Mouse (Mus musculus): Measurements from ENCODE around the gene 1700122O11Rik. TPM values are rescaled to one million over a fixed set of nuclear protein-coding genes. Genes with fewer than 3 reads are reported as not detected.

1700122O11Rik gene
- polyA plus RNA-seq, 1 experiment from 2014 or later = not detected

DNA sequence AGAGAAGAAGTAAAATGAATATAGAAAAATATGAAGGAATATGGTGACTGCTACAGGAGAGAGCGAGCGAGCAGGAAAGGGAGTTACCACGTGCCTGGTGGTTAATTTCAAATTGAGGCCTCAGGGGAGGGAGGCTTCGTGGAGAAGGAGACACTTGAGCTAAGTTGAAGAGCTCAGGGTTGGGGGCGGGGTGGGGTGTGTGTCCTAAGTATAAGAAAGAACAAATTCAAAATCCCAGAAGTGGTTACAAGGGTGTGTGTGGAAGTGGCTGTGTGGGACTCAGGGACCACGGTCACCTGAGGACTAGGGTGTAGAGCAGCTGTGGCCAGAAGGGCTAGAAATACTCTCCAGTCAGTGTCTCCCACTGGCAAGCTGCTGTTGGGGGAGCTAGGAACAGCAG, 38.7 kb downstream of the 1700122O11Rik start:
- no peak for ATAC-seq (ENCODE audit: low FRiP score, low read depth)
- H3K9me3 ChIP-seq = no peaks in the 10 kb centered on the region

DNA sequence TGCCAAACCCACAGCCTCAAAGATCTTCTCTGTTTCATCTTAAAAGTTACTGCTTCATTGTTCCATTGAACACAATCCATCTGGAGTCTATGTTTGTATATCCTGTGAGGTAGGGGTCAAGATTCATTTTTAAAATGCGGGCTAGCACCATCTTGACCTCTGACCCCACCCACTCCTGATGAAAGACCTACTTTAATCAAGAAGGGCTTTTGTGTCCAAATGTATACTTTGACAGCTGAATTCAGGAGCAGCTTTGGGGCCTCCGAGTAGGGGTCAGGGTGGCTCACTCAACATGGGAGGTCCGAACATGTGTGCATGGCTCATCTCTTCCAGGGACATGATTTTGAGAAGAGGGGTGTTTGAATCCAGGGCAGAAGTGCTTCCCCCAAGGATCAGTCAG, 40.3 kb downstream of the 1700122O11Rik start:
- peaks cover 15% of the 10 kb centered on the region; the same call in 1 of the 2 replicates for H3K4me1 ChIP-seq
- no peak overlapping the region for H3K4me3 ChIP-seq
- H3K9me3 ChIP-seq = no peaks in the 10 kb centered on the region
- no peaks in the 10 kb centered on the region for H3K36me3 ChIP-seq
- peaks cover 4% of the 10 kb centered on the region for H3K27me3 ChIP-seq (replicated peaks)
- WGBS = 33% methylated on average over 3 of the region's 3 CpGs
- H3K9ac ChIP-seq = no peak overlapping the region
- no peak overlapping the region for H3K4me2 ChIP-seq (replicated peaks)
- no peak for ATAC-seq (ENCODE audit: low FRiP score, low read depth)
- H3K27ac ChIP-seq = no peak overlapping the region

More for the DNA sequence above, 38.7 kb downstream of the 1700122O11Rik start:
- Histone ChIP-seq H3K27me3 (replicated peaks) (peaks cover 4% of the 10 kb centered on the region), H3K9ac (no peak overlapping the region), H3K4me3 (no peak overlapping the region), H3K4me1 (peaks cover 15% of the 10 kb centered on the region; the same call in 1 of the 2 replicates), H3K4me2 (replicated peaks) (no peak overlapping the region), H3K36me3 (no peaks in the 10 kb centered on the region), H3K27ac (no peak overlapping the region)
- WGBS = 75% methylated on average over 6 of the region's 6 CpGs

DNA sequence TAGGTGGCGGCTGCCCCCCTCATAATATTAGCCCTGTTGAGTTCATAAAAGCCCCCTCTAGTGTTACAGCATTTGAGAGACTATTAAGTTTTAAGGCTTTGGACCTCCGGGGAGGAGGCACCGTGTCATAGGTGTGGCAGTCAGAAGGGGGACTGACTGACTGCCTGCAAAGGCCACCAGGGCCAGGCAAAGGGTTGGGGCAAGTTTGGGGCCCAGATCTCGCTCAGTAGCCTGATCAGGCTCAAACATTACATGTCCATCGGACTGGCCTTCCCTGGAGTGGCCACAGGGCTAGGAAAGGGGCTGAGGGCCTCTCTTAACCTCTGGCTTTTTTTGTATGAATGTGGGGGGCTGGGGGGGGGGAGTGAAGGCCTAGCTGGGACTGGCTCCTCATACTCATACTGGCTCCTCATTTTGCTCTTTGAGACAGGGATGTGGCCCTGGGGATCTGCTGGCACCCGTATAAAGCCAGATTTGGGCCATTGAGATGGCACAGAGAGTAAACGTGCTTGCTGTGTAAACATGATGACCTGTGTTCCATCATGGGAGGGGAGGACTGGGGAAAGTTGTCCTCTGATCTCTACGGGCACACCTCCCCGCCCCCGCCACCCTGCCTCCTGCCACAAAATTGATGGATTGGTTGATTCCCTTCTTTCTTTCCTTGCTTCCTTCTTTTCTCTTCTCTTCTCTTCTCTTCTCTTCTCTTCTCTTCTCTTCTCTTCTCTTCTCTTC, 47.5 kb downstream of the 1700122O11Rik start:
- no peaks in the 10 kb centered on the region for H3K9me3 ChIP-seq
- H3K4me3 ChIP-seq = no peak overlapping the region
- H3K9ac ChIP-seq = no peak overlapping the region
- H3K27ac ChIP-seq = peak overlapping the region; percentile 3; the same call in 1 of the 2 replicates
- H3K36me3 ChIP-seq = no peaks in the 10 kb centered on the region
- H3K27me3 ChIP-seq (replicated peaks) = no peaks in the 10 kb centered on the region
- WGBS = 21% methylated on average over 10 of the region's 10 CpGs
- 0 out of 2 replicates have a peak, but pooled peaks have one; percentile 38 for ATAC-seq (ENCODE audit: low FRiP score, low read depth)
- H3K4me2 ChIP-seq (replicated peaks) = peak overlapping the region; percentile 27; the same call in 1 of the 2 replicates
- peaks cover 22% of the 10 kb centered on the region for H3K4me1 ChIP-seq

DNA sequence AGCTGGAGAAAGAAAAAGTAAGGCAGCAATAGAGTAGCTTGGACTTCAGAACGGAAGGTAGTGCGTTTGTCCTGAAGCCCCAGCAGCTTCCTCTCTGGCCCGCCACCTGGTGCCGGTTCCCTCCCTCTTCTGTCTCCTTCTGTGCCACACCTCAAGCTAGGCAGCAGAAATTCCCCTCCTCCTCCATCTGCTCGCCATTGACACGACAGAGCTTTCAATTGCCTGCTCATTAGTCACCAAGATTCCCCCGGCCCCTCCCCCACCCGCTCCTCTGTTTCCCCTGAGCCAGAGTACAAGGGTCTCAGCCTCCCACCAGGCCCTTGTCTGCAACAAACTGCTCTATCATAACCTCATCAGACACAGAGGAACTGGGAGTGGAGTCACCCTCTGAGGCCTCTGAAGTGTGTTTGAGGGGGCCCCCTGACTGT, 48.1 kb downstream of the 1700122O11Rik start:
- Histone ChIP-seq H3K9me3 (no peaks in the 10 kb centered on the region), H3K36me3 (no peaks in the 10 kb centered on the region), H3K27me3 (replicated peaks) (no peaks in the 10 kb centered on the region), H3K27ac (peak overlapping the region; percentile 26; the same call in 1 of the 2 replicates), H3K9ac (no peak overlapping the region), H3K4me1 (peaks cover 22% of the 10 kb centered on the region), H3K4me3 (no peak overlapping the region), H3K4me2 (replicated peaks) (peak overlapping the region; percentile 27)
- ATAC-seq (ENCODE audit: low FRiP score, low read depth) = peak; percentile 80
- 4% methylated on average over 8 of the region's 8 CpGs for WGBS

DNA sequence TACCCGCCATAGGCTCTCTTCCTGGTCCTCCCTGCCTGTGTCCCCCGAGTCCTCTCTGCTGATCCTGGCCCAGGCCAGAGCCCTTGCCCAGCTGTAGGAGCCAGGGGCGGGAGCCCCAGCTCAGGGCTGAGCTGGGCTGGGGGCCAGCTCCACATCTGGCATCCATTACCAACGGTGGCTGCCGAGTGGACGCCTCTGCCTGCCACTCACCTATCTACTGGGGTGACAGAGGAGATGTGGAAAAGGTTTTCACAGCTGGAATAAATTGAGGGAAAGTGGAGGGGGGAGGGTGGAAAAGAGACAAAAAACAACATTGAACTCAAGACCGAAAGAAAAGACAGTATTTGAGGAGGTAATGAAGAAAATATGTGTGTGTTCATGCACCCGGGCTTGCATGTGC, 49.3 kb downstream of the 1700122O11Rik start:
- Histone ChIP-seq H3K9me3 (no peaks in the 10 kb centered on the region), H3K4me3 (no peak overlapping the region), H3K27me3 (replicated peaks) (no peaks in the 10 kb centered on the region), H3K4me2 (replicated peaks) (0 out of 2 replicates have a peak overlapping the region, but pooled peaks have one; percentile 27), H3K9ac (no peak overlapping the region), H3K4me1 (peaks cover 22% of the 10 kb centered on the region), H3K36me3 (no peaks in the 10 kb centered on the region), H3K27ac (no peak overlapping the region)
- 51% methylated on average over 8 of the region's 8 CpGs for WGBS
- ATAC-seq (ENCODE audit: low FRiP score, low read depth) = no peak

DNA sequence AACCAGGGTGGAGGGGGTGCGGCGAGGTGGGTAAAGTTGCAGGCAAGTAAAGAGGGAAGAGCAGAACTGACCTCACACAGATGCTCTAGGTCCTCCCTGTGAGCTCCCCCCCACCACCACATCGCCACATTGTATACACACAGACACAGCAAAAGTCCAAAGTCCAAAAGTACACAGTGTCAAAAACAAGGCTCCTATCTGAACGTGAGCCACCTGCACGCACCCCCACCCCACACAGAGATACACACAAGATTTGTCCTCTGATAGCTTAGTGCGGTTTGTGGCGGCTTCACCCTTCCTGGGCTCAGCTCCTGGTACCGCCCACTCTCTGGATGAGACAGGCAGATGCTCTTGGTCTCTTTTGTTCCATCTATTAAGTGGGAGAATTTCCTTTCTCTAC, 50.0 kb downstream of the 1700122O11Rik start:
- Histone ChIP-seq H3K27ac (no peak overlapping the region), H3K36me3 (no peaks in the 10 kb centered on the region), H3K27me3 (replicated peaks) (no peaks in the 10 kb centered on the region), H3K4me3 (no peak overlapping the region), H3K9me3 (no peaks in the 10 kb centered on the region), H3K4me2 (replicated peaks) (no peak overlapping the region), H3K4me1 (peaks cover 22% of the 10 kb centered on the region), H3K9ac (no peak overlapping the region)
- WGBS = 87% methylated on average over 8 of the region's 8 CpGs
- no peak for ATAC-seq (ENCODE audit: low FRiP score, low read depth)

Other genes starting within 250 kb of the 1700122O11Rik start
- 12.9 and 13.9 TPM in 2 replicates for gene Mdfi, start 203.6 kb downstream of the 1700122O11Rik start, polyA plus RNA-seq (2016; fragmentation: Nextera tagmentation; extraction: Ambion mirVana)
- gene Foxp4, start 113.6 kb downstream of the 1700122O11Rik start, polyA plus RNA-seq (2016; fragmentation: Nextera tagmentation; extraction: Ambion mirVana) = 30.4 and 31.8 TPM in 2 replicates
- 0.18 TPM in 1 of 2 replicates, not detected in the other for gene 1700067P10Rik, start 51.0 kb upstream of the 1700122O11Rik start, polyA plus RNA-seq (2016; fragmentation: Nextera tagmentation; extraction: Ambion mirVana)
- not detected in 2 replicates for gene 9830107B12Rik, start 108.0 kb upstream of the 1700122O11Rik start, polyA plus RNA-seq (2016; fragmentation: Nextera tagmentation; extraction: Ambion mirVana)
- gene A530064D06Rik, start 129.0 kb upstream of the 1700122O11Rik start, polyA plus RNA-seq (2016; fragmentation: Nextera tagmentation; extraction: Ambion mirVana) = not detected in 2 replicates
- gene Trem1, start 194.5 kb upstream of the 1700122O11Rik start, polyA plus RNA-seq (2016; fragmentation: Nextera tagmentation; extraction: Ambion mirVana) = 0.09 TPM in 1 of 2 replicates, not detected in the other
- not detected in 2 replicates for gene Trem3, start 209.5 kb upstream of the 1700122O11Rik start, polyA plus RNA-seq (2016; fragmentation: Nextera tagmentation; extraction: Ambion mirVana)
- gene Treml4, start 226.0 kb upstream of the 1700122O11Rik start, polyA plus RNA-seq (2016; fragmentation: Nextera tagmentation; extraction: Ambion mirVana) = 0.14 TPM in 1 of 2 replicates, not detected in the other

All from neural tube, embryonic 12.5 days (tissue).